Mouse (Mus musculus) liver, postnatal 0 days (tissue): ENCODE measurements around the gene Sh3d19. TPM values are rescaled to one million over a fixed set of nuclear protein-coding genes. Genes with fewer than 3 reads are reported as not detected.

Experiments used
- ATAC-seq: fragments of 200-750 bp; cut with Nextera tagmentation; 2 replicates; pipeline ENCODE4 v1.8.0; 2017; ENCODE audit warnings: mild to moderate bottlenecking, moderate library complexity
- DNase-seq: peaks from one replicate; pipeline ENCODE4 v3.0.0-alpha.2; 2016
- H3K27ac ChIP-seq: fragments of 300-500 bp; sonication (generic); 2 replicates; pipeline ENCODE4 v1.5.1; 2014; ENCODE audit warnings: antibody characterized with exemption, moderate library complexity, mild to moderate bottlenecking, low read depth
- H3K27me3 ChIP-seq: fragments of 300-500 bp; sonication (generic); 2 replicates; pipeline ENCODE4 v1.6.1; 2014; ENCODE audit warnings: low read length, control low read depth, mixed read lengths; ENCODE audit not compliant: insufficient read depth
- H3K36me3 ChIP-seq: fragments of 300-500 bp; sonication (generic); replicated peaks from 2 replicates; pipeline ENCODE4 v1.6.1; 2014; ENCODE audit warnings: mild to moderate bottlenecking, control low read depth, low read length, moderate library complexity, mixed read lengths; ENCODE audit not compliant: insufficient read depth
- H3K4me1 ChIP-seq: fragments of 300-500 bp; sonication (generic); 2 replicates; pipeline ENCODE4 v1.6.1; 2014; ENCODE audit warnings: antibody characterized with exemption, mild to moderate bottlenecking, control low read depth; ENCODE audit not compliant: insufficient read depth
- H3K4me2 ChIP-seq: fragments of 300-500 bp; sonication (generic); 2 replicates; pipeline ENCODE4 v1.6.1; 2014; ENCODE audit warnings: low read depth, mild to moderate bottlenecking, low read length, moderate library complexity, mixed read lengths
- H3K4me3 ChIP-seq: fragments of 300-500 bp; sonication (generic); 2 replicates; pipeline ENCODE4 v1.5.1; 2014; ENCODE audit warnings: low read depth, low read length
- H3K9ac ChIP-seq: fragments of 300-500 bp; sonication (generic); replicated peaks from 2 replicates; pipeline ENCODE4 v1.6.1; 2014; ENCODE audit warnings: mild to moderate bottlenecking, moderate library complexity
- H3K9me3 ChIP-seq: fragments of 300-500 bp; sonication (generic); 2 replicates; pipeline ENCODE4 v1.6.1; 2016; ENCODE audit warnings: mild to moderate bottlenecking, control low read depth, low read length, mixed read lengths
- CTCF ChIP-seq: sonication (generic); IDR thresholded peaks from 2 replicates; pipeline ENCODE4 v1.5.1; 2016; ENCODE audit warnings: antibody characterized with exemption, low read depth
- EP300 ChIP-seq: IDR thresholded peaks from 2 replicates; pipeline ENCODE4 v1.6.1; 2016; ENCODE audit warnings: antibody characterized with exemption, low read depth, mild to moderate bottlenecking
- WGBS: fragments of 180-500 bp; shearing (Covaris S2); extraction: QIAGEN DNeasy Blood & Tissue Kit; methylation state at CpG from one replicate; pipeline ENCODE4 v1.1.7; 2014; ENCODE audit not compliant: insufficient replicate concordance; 5-methylcytosine and 5-hydroxymethylcytosine counted together
- polyA plus RNA-seq: library from polyadenylated mRNA; unstranded; fragments of >200 nt; fragmentation: Nextera tagmentation; extraction: Ambion mirVana; gene quantifications from 2 replicates; pipeline ENCODE4 v1.2.1, GENCODE M21; 2015

Gene Sh3d19
- polyA plus RNA-seq, 1 experiment from 2014 or later: 11.4 TPM

GRCm38 (mm10) chr3:86013837-86014236 lies 42.9 kb downstream of the Sh3d19 start:
- ATAC-seq (peak; percentile 78), DNase-seq (peak; percentile 22)
- 56% methylated on average over 10 of the region's 10 CpGs for WGBS
- TF ChIP-seq EP300: no peak
- no peak for TF ChIP-seq CTCF
- Histone ChIP-seq H3K4me2 (no peak overlapping the region), H3K4me1 (peaks cover 15% of the 10 kb centered on the region), H3K27me3 (no peaks in the 10 kb centered on the region), H3K36me3 (no peaks in the 10 kb centered on the region), H3K27ac (no peak overlapping the region), H3K4me3 (no peak overlapping the region), H3K9ac (no peak overlapping the region), H3K9me3 (no peaks in the 10 kb centered on the region)

GRCm38 (mm10) chr3:86016965-86017364 lies 46.1 kb downstream of the Sh3d19 start:
- peaks cover 15% of the 10 kb centered on the region for H3K4me1 ChIP-seq
- no peaks in the 10 kb centered on the region for H3K9me3 ChIP-seq
- H3K4me2 ChIP-seq: no peak overlapping the region
- H3K36me3 ChIP-seq: no peaks in the 10 kb centered on the region
- no peak overlapping the region for H3K9ac ChIP-seq
- H3K4me3 ChIP-seq: no peak overlapping the region
- no peak for ATAC-seq
- TF ChIP-seq EP300: no peak
- no peak for TF ChIP-seq CTCF
- H3K27me3 ChIP-seq: no peaks in the 10 kb centered on the region
- WGBS: 78% methylated on average over 1 of the region's 1 CpGs
- DNase-seq: no peak
- no peak overlapping the region for H3K27ac ChIP-seq

DNA sequence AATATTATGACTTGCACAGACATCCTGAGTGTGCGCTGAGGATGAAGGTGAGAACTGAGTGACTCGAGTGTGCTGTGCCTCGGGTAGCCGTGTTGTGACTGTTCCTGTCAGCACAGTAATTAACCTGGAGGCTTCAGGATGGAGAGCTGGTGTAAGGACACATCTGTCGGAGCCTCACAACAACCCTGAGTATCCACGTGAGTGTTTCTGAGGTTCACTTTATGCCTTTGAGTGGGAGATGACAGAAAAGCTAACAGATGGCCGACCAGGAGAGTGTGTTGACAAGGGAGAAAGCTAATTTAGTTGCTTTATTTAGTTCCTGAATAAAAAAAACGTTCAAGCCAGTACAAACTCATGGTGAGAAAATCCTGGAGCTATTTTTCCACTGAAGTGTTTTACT lies 46.6 kb downstream of the Sh3d19 start:
- H3K36me3 ChIP-seq: no peaks in the 10 kb centered on the region

DNA sequence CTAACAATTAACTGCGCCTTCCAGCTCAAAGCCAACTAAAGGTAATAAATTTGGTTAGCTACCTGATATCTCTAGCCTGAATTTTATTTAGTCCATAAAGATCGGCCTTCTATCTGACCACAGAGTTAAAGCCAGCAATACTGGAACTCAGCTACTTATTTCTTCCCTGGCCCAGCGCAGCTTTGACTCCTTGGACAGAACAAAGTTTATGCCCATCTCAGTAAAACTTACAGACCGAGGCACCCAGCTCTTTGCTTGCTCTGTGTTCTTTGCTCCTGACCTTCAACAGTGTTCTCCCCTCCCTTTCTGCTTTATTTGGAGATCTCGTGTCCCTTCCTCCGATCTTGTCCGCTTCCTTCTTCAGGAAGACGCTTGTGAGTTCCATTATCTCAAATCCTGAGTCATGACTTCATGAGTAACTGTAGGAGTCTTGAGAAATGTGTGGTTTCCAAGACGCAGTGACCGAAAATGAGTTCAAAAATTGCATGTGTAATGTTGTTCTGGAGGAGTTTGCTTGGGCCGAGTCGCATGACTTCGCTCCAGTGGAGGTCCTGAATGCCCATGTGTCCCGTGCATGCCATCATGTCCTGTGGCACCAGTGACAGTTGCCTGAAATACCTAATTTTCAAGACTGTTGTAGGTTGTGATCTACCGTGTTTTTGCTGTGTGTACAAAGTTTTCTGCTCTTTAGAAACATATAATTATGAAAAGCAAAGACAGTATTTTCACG lies 50.2 kb downstream of the Sh3d19 start:
- TF ChIP-seq CTCF (no peak), EP300 (no peak)
- Histone ChIP-seq H3K27me3 (no peaks in the 10 kb centered on the region), H3K27ac (no peak overlapping the region), H3K9ac (no peak overlapping the region), H3K4me3 (no peak overlapping the region), H3K4me1 (0 out of 2 replicates have a peak, but pooled peaks cover 2% of the 10 kb centered on the region), H3K9me3 (no peaks in the 10 kb centered on the region), H3K36me3 (no peaks in the 10 kb centered on the region), H3K4me2 (no peak overlapping the region)
- no peak for DNase-seq
- ATAC-seq: no peak
- 71% methylated on average over 16 of the region's 16 CpGs for WGBS

More for the DNA sequence above, 46.6 kb downstream of the Sh3d19 start:
- Histone ChIP-seq H3K27me3 (no peaks in the 10 kb centered on the region), H3K4me1 (peaks cover 15% of the 10 kb centered on the region), H3K4me2 (no peak overlapping the region), H3K4me3 (no peak overlapping the region), H3K9ac (no peak overlapping the region), H3K9me3 (no peaks in the 10 kb centered on the region), H3K27ac (no peak overlapping the region)
- WGBS: 76% methylated on average over 8 of the region's 8 CpGs
- ATAC-seq: no peak
- TF ChIP-seq EP300 (no peak), CTCF (no peak)
- DNase-seq: no peak

- 82% methylated on average over 4 of the region's 4 CpGs for WGBS
- H3K4me2 ChIP-seq: no peak overlapping the region
- no peak for TF ChIP-seq EP300
- no peak for TF ChIP-seq CTCF
- H3K27ac ChIP-seq: no peak overlapping the region
- no peak overlapping the region for H3K4me3 ChIP-seq
- H3K9me3 ChIP-seq: no peaks in the 10 kb centered on the region
- H3K4me1 ChIP-seq: 0 out of 2 replicates have a peak, but pooled peaks cover 2% of the 10 kb centered on the region
- H3K36me3 ChIP-seq: no peaks in the 10 kb centered on the region
- H3K9ac ChIP-seq: no peak overlapping the region
- no peak for ATAC-seq
- H3K27me3 ChIP-seq: no peaks in the 10 kb centered on the region
- no peak for DNase-seq
Measured at GRCm38 (mm10) chr3:86021651-86022050, 50.7 kb downstream of the Sh3d19 start.

GRCm38 (mm10) chr3:86024065-86024795 lies 53.3 kb downstream of the Sh3d19 start:
- Histone ChIP-seq H3K4me1 (0 out of 2 replicates have a peak, but pooled peaks cover 2% of the 10 kb centered on the region), H3K36me3 (no peaks in the 10 kb centered on the region), H3K9me3 (no peaks in the 10 kb centered on the region), H3K27me3 (no peaks in the 10 kb centered on the region), H3K4me3 (no peak overlapping the region), H3K9ac (no peak overlapping the region), H3K4me2 (no peak overlapping the region), H3K27ac (no peak overlapping the region)
- TF ChIP-seq EP300 (no peak), CTCF (no peak)
- ATAC-seq (no peak), DNase-seq (no peak)
- WGBS: 87% methylated on average over 12 of the region's 12 CpGs
